Mouse (Mus musculus) lung, postnatal 4 days (tissue): ENCODE measurements around the gene Otx2.

Experiments
- DNase-seq, 2 experiments: peaks; one replicate each; pipeline ENCODE4 v3.0.0; 2021

Otx2 gene

GRCm38 (mm10) chr14:48673541-48673940 lies at the start of gene Otx2:
Gene Otx2 (minus strand): TSS chr14:48673819.
- no peak for DNase-seq

DNA sequence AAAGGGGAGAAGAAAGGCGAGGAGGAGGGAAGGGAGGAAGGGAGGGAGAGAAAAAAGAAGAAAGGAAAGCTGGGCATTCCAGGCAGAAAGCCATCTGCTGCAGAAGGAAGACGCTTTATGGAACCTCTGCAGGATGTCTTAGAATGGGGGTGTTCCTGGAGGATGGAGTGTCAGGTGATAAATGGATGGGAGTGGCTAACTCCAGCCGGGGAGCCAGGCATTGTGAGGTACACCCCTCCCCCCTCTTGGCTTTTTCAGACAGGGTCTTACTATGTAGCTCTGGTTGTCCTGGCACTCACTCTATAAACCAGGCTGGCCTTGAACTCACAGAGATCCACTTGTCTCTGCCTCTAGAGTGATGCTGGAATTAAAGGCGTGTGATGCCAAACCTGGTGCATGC lies 49.1 kb upstream of the Otx2 start:
- DNase-seq, result no peak

DNA sequence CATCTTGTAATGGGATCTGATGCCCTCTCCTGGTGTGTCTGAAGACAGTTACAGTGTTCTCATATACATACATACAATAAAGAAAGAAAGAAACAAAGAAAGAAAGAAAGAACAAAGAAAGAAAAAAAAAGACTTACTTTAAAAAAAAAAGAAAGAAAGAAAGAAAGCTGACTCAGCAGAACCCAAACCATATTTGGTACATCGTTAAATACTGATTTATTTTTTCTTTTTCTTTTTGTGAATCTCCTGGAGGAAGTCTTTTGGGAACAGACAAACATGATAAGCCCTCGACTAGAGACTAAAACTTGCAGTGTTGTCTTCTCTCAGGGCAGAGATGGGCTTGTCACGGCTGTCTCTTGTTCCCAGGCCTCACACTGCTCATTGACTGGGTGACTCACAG lies 45.7 kb upstream of the Otx2 start:
- no peak for DNase-seq

- DNase-seq, result no peak
Measured at GRCm38 (mm10) chr14:48717632-48718279, 44.1 kb upstream of the Otx2 start.

DNA sequence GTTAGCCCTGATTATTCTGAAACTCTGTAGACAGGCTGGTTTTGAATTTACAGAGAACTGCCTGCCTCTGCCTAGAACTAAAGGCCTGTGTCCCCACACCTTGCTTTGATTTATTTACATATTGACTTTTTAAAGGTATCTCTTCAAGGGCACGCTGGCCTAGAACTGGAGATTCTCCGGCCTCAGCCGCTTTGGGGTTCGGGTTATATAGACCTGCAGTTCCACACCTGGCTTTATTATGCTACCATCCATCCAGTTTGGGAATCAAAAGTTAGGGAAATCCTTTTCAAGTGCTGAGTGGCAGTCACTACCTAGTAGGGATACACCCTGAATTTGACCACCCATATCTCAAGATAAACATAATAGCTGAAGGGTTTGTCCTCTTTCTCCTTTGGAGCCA lies 42.8 kb upstream of the Otx2 start:
- no peak for DNase-seq

DNA sequence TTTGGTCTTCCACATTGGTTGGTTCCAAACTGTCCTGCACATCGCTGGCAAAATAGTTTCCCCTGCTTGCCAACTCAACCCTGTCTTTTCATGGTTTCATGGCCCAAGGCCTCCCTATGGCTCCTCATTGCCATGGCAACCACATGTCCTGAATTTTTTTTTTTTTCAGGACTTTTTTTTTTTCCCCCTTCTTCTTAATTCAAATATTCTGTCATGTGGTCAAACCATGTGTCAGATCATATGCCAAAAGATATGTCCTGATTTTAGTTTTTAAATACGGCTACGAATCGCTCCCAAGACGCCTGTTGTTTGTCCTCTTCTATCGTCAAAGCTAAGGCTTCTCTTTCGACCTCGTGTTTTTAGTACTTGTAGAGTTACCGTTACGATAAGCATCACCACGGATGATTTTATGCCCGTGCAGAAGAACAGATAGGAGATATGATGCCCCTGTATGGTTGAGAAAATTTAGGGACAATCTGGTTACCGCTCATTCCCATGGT lies 37.3 kb upstream of the Otx2 start:
- no peak for DNase-seq

DNA sequence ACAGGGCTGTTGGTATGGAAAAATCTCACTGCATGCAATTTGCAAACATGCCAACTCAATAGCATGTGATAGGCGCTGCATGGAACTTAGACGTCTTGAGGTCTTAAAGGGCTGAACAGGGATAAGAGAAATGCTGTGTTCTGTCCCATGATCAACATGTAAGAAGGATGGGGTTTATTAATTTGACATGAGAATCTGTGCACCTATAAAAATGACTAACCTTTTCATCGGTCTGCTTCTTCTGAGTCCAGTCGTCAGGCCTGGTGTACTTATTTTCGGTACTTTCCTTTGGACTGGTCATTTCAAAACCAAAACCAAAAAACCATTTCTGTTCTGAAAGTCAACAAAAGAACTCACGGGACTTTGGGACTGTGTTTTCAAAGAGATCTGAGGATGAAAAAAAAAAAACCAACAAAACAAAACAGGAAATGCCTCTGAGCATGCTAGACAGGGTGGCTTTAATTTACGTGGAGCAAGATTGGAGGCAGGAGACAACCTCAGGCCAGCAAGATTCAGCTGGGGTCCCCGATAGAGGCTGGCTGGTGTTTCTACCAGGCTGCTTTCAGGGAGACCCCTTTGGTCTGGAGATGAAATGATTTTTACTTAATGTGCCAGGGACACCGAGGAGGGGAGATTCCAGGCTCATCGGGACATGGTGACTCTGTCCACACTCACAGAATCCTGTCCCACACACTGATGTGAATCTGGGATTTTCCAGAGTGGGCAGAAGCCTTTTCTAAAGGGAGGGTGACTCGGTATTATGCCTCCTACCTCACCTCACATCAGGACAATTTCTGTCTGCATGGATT lies 36.6 kb upstream of the Otx2 start:
- DNase-seq, result no peak

GRCm38 (mm10) chr14:48709371-48710061 lies 35.9 kb upstream of the Otx2 start:
- DNase-seq, result no peak

- DNase-seq, result no peak
Measured at GRCm38 (mm10) chr14:48707844-48708383, 34.3 kb upstream of the Otx2 start.

GRCm38 (mm10) chr14:48707391-48707790 lies 33.8 kb upstream of the Otx2 start:
- DNase-seq, result no peak

DNA sequence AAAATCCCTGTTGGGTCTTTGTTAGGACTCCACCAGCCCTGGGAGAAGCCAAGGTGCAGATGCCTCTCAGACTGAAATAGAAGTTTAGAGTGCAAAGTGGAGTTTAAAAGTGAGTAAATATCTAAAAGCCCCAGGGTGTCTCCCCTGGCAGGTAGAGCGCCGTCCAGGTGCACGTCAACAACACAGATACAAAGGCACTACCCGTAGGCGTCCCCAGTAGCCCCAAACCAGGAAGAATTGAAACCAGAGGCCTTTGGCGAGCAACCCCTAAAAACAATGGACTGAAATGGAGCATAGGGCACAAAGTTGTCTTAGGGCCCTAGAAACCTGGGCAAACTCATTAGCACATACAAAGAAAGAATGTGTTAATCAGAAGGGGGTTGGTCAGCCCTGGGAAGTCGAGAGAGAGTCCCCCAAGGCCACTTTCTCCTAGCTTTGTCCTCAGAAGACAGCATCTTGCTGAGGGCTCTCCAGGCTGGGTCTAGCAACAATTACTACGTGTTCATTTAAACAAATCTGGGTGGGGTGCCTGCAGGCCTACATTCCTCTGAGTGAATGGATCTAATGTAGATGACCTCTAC lies 27.3 kb upstream of the Otx2 start:
- no peak for DNase-seq

GRCm38 (mm10) chr14:48679590-48679989 lies 6.0 kb upstream of the Otx2 start:
- no peak for DNase-seq

DNA sequence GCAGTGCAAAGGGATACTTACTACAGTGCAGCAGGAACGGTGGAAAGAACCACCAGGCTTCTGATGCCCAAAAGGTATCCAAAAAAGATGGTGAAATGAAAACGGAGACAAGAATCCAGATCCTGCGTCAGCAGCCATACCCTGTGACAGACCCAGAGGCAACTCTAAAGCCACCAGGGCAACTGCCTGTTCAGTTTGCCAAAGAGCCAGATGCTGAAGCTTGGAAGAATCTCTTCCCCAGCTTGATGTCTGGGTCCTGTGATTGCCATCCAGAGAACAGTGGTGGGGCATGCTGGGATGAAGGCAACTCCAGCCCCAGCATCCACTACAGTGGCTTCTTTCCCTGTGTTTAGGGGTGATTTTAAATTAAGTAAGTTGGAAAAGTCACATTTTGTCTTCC lies 5.1 kb upstream of the Otx2 start:
- DNase-seq, result no peak

- no peak for DNase-seq
Measured at GRCm38 (mm10) chr14:48674036-48674831, 615 bp upstream of the Otx2 start.

- no peak for DNase-seq
Measured at GRCm38 (mm10) chr14:48672611-48673176, 925 bp downstream of the Otx2 start.

GRCm38 (mm10) chr14:48671480-48672240 lies 2.0 kb downstream of the Otx2 start:
- no peak for DNase-seq

GRCm38 (mm10) chr14:48670761-48671479 lies 2.7 kb downstream of the Otx2 start:
- no peak for DNase-seq

- no peak for DNase-seq
Measured at GRCm38 (mm10) chr14:48670258-48670630, 3.4 kb downstream of the Otx2 start.

DNA sequence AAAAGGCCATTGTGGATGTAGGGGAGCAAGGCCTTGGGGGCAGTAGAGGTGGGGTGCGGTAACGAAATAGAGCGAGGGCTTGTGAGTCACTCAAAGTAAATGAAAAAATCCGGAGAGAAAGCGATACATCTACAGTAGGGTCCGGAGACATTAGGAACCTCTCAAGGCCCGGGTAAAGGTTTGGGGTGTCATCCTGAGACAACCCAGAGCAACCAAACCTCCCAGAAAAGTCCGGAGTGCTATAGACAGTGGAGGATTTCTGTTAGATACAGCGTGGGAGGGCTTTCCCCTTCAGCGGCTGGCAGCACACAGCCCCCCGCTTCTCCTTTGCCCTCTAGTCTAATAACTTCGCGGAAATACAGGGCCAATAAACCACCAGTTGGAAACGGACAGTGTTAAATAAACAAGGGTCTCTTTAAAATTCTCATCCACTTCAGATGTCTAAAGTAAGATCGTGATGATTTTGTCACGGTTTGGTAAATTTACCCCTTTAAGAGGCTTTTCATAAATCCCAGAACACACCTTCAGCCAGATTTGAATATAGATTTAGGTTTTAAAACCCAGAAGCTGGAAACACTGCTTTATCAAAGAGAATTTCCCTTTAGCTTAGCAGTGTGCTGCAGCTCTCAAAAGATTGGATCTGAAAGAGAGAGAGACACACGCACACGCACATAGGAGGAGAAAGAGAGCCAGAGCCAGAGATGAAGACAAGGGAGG lies 3.9 kb downstream of the Otx2 start:
- no peak for DNase-seq
